Mouse (Mus musculus): Measurements from ENCODE around the gene Mef2c. TPM values are rescaled to one million over a fixed set of nuclear protein-coding genes. Genes with fewer than 3 reads are reported as not detected.

Gene Mef2c
- polyA plus RNA-seq, 1 experiment from 2014 or later: 29.8 TPM

DNA sequence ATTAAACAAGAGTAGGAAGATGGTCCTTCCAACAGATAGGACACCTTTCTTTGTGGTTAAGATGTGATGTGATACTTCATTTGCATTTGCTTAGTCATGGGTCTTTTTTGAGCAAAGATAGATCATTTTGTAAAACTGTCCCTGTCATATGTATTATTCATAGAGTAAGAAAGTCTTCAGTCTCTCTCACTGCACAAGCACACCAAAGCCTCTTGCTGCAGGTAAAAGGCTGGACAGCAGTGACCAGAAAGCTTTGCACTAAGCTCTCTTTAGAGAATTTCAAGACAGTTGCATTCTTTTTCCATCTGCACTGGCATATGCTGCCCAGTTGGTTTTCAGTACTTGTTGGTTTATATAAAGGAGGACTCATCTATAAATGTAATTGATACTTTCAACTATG is 36.1 kb downstream of the Mef2c start:
- Histone ChIP-seq H3K4me3 (ENCODE audit: low read depth, low read length) (no peak overlapping the region), H3K4me2 (ENCODE audit: low read depth, low read length) (no peak overlapping the region), H3K36me3 (replicated peaks; ENCODE audit: control insufficient read depth, insufficient read depth, low read depth, low read length) (no peaks in the 10 kb centered on the region), H3K9me3 (replicated peaks; ENCODE audit: control insufficient read depth, low read length) (no peaks in the 10 kb centered on the region), H3K9ac (replicated peaks; ENCODE audit: low read length) (no peak overlapping the region), H3K27me3 (ENCODE audit: control insufficient read depth, insufficient read depth, low read length) (no peaks in the 10 kb centered on the region), H3K4me1 (ENCODE audit: control insufficient read depth, insufficient read depth, low read length) (no peaks in the 10 kb centered on the region), H3K27ac (replicated peaks; ENCODE audit: low read depth, low read length) (no peak overlapping the region)
- DNase-seq (ENCODE audit: low spot score): no peak
- ATAC-seq (replicated peaks; ENCODE audit: insufficient number of reproducible peaks, low FRiP score, low TSS enrichment, low read depth): no peak

GRCm38 (mm10) chr13:83542666-83543065 is 38.8 kb downstream of the Mef2c start:
- no peak overlapping the region for H3K4me3 ChIP-seq (ENCODE audit: low read depth, low read length)
- ATAC-seq (replicated peaks; ENCODE audit: insufficient number of reproducible peaks, low FRiP score, low TSS enrichment, low read depth) (no peak), DNase-seq (ENCODE audit: low spot score) (no peak)
- H3K36me3 ChIP-seq (replicated peaks; ENCODE audit: control insufficient read depth, insufficient read depth, low read depth, low read length): no peaks in the 10 kb centered on the region
- H3K27ac ChIP-seq (replicated peaks; ENCODE audit: low read depth, low read length): no peak overlapping the region
- H3K4me1 ChIP-seq (ENCODE audit: control insufficient read depth, insufficient read depth, low read length): no peaks in the 10 kb centered on the region
- H3K27me3 ChIP-seq (ENCODE audit: control insufficient read depth, insufficient read depth, low read length): no peaks in the 10 kb centered on the region
- no peak overlapping the region for H3K4me2 ChIP-seq (ENCODE audit: low read depth, low read length)
- no peak overlapping the region for H3K9ac ChIP-seq (replicated peaks; ENCODE audit: low read length)
- WGBS: 52% methylated on average over 5 of the region's 5 CpGs
- no peaks in the 10 kb centered on the region for H3K9me3 ChIP-seq (replicated peaks; ENCODE audit: control insufficient read depth, low read length)

GRCm38 (mm10) chr13:83544707-83545106 is 40.9 kb downstream of the Mef2c start:
- no peaks in the 10 kb centered on the region for H3K27me3 ChIP-seq (ENCODE audit: control insufficient read depth, insufficient read depth, low read length)
- no peak overlapping the region for H3K4me3 ChIP-seq (ENCODE audit: low read depth, low read length)
- ATAC-seq (replicated peaks; ENCODE audit: insufficient number of reproducible peaks, low FRiP score, low TSS enrichment, low read depth): no peak
- no peaks in the 10 kb centered on the region for H3K9me3 ChIP-seq (replicated peaks; ENCODE audit: control insufficient read depth, low read length)
- H3K4me2 ChIP-seq (ENCODE audit: low read depth, low read length): no peak overlapping the region
- H3K27ac ChIP-seq (replicated peaks; ENCODE audit: low read depth, low read length): no peak overlapping the region
- no peaks in the 10 kb centered on the region for H3K36me3 ChIP-seq (replicated peaks; ENCODE audit: control insufficient read depth, insufficient read depth, low read depth, low read length)
- H3K9ac ChIP-seq (replicated peaks; ENCODE audit: low read length): no peak overlapping the region
- no peaks in the 10 kb centered on the region for H3K4me1 ChIP-seq (ENCODE audit: control insufficient read depth, insufficient read depth, low read length)
- WGBS: 49% methylated on average over 4 of the region's 4 CpGs
- DNase-seq (ENCODE audit: low spot score): no peak

GRCm38 (mm10) chr13:83546876-83547275 is 43.0 kb downstream of the Mef2c start:
- no peak overlapping the region for H3K27ac ChIP-seq (replicated peaks; ENCODE audit: low read depth, low read length)
- no peak overlapping the region for H3K4me3 ChIP-seq (ENCODE audit: low read depth, low read length)
- H3K27me3 ChIP-seq (ENCODE audit: control insufficient read depth, insufficient read depth, low read length): no peaks in the 10 kb centered on the region
- H3K4me2 ChIP-seq (ENCODE audit: low read depth, low read length): no peak overlapping the region
- H3K36me3 ChIP-seq (replicated peaks; ENCODE audit: control insufficient read depth, insufficient read depth, low read depth, low read length): no peaks in the 10 kb centered on the region
- WGBS: 94% methylated on average over 5 of the region's 5 CpGs
- no peak overlapping the region for H3K9ac ChIP-seq (replicated peaks; ENCODE audit: low read length)
- H3K9me3 ChIP-seq (replicated peaks; ENCODE audit: control insufficient read depth, low read length): no peaks in the 10 kb centered on the region
- no peaks in the 10 kb centered on the region for H3K4me1 ChIP-seq (ENCODE audit: control insufficient read depth, insufficient read depth, low read length)
- no peak for DNase-seq (ENCODE audit: low spot score)
- no peak for ATAC-seq (replicated peaks; ENCODE audit: insufficient number of reproducible peaks, low FRiP score, low TSS enrichment, low read depth)

- H3K9ac ChIP-seq (replicated peaks; ENCODE audit: low read length): no peak overlapping the region
- DNase-seq (ENCODE audit: low spot score): no peak
- H3K27ac ChIP-seq (replicated peaks; ENCODE audit: low read depth, low read length): no peak overlapping the region
- H3K36me3 ChIP-seq (replicated peaks; ENCODE audit: control insufficient read depth, insufficient read depth, low read depth, low read length): no peaks in the 10 kb centered on the region
- no peak overlapping the region for H3K4me3 ChIP-seq (ENCODE audit: low read depth, low read length)
- no peak for ATAC-seq (replicated peaks; ENCODE audit: insufficient number of reproducible peaks, low FRiP score, low TSS enrichment, low read depth)
- no peak overlapping the region for H3K4me2 ChIP-seq (ENCODE audit: low read depth, low read length)
- H3K27me3 ChIP-seq (ENCODE audit: control insufficient read depth, insufficient read depth, low read length): no peaks in the 10 kb centered on the region
- no peaks in the 10 kb centered on the region for H3K4me1 ChIP-seq (ENCODE audit: control insufficient read depth, insufficient read depth, low read length)
- H3K9me3 ChIP-seq (replicated peaks; ENCODE audit: control insufficient read depth, low read length): no peaks in the 10 kb centered on the region
These were observed 47.4 kb downstream of the Mef2c start for GRCm38 (mm10) chr13:83551259-83551658.

GRCm38 (mm10) chr13:83552051-83552450 is 48.2 kb downstream of the Mef2c start:
- no peaks in the 10 kb centered on the region for H3K36me3 ChIP-seq (replicated peaks; ENCODE audit: control insufficient read depth, insufficient read depth, low read depth, low read length)
- H3K9ac ChIP-seq (replicated peaks; ENCODE audit: low read length): no peak overlapping the region
- no peak overlapping the region for H3K4me3 ChIP-seq (ENCODE audit: low read depth, low read length)
- 68% methylated on average over 1 of the region's 1 CpGs for WGBS
- H3K4me1 ChIP-seq (ENCODE audit: control insufficient read depth, insufficient read depth, low read length): no peaks in the 10 kb centered on the region
- H3K9me3 ChIP-seq (replicated peaks; ENCODE audit: control insufficient read depth, low read length): no peaks in the 10 kb centered on the region
- ATAC-seq (replicated peaks; ENCODE audit: insufficient number of reproducible peaks, low FRiP score, low TSS enrichment, low read depth): no peak
- H3K27me3 ChIP-seq (ENCODE audit: control insufficient read depth, insufficient read depth, low read length): no peaks in the 10 kb centered on the region
- no peak for DNase-seq (ENCODE audit: low spot score)
- H3K27ac ChIP-seq (replicated peaks; ENCODE audit: low read depth, low read length): no peak overlapping the region
- no peak overlapping the region for H3K4me2 ChIP-seq (ENCODE audit: low read depth, low read length)

GRCm38 (mm10) chr13:83563261-83563660 is 59.4 kb downstream of the Mef2c start:
- H3K27ac ChIP-seq (replicated peaks; ENCODE audit: low read depth, low read length): no peak overlapping the region
- no peaks in the 10 kb centered on the region for H3K27me3 ChIP-seq (ENCODE audit: control insufficient read depth, insufficient read depth, low read length)
- no peaks in the 10 kb centered on the region for H3K9me3 ChIP-seq (replicated peaks; ENCODE audit: control insufficient read depth, low read length)
- ATAC-seq (replicated peaks; ENCODE audit: insufficient number of reproducible peaks, low FRiP score, low TSS enrichment, low read depth) (no peak), DNase-seq (ENCODE audit: low spot score) (no peak)
- 74% methylated on average over 2 of the region's 2 CpGs for WGBS
- no peak overlapping the region for H3K4me3 ChIP-seq (ENCODE audit: low read depth, low read length)
- H3K9ac ChIP-seq (replicated peaks; ENCODE audit: low read length): no peak overlapping the region
- H3K4me1 ChIP-seq (ENCODE audit: control insufficient read depth, insufficient read depth, low read length): no peaks in the 10 kb centered on the region
- H3K4me2 ChIP-seq (ENCODE audit: low read depth, low read length): no peak overlapping the region
- H3K36me3 ChIP-seq (replicated peaks; ENCODE audit: control insufficient read depth, insufficient read depth, low read depth, low read length): no peaks in the 10 kb centered on the region

DNA sequence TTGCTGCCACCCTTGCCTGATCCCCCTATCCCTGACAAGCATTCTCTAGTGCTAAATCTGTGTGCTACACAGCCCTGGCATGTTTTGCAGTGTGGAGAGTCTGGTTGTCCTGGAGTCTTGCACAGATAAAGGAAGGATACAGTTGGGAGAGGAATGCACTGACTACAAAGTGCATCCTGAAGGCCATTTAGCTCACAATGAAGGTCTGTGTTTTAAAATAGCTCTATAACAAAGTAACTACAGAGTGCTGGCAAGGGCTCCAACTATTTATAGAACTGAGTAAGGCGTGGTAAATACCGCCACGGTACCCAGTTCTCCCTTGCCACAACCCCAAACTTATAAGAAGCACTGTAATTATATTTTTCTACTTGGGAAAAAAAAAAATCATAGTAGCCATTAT is 61.9 kb downstream of the Mef2c start:
- no peak for ATAC-seq (replicated peaks; ENCODE audit: insufficient number of reproducible peaks, low FRiP score, low TSS enrichment, low read depth)
- Histone ChIP-seq H3K4me3 (ENCODE audit: low read depth, low read length) (no peak overlapping the region), H3K4me1 (ENCODE audit: control insufficient read depth, insufficient read depth, low read length) (no peaks in the 10 kb centered on the region), H3K27ac (replicated peaks; ENCODE audit: low read depth, low read length) (no peak overlapping the region), H3K4me2 (ENCODE audit: low read depth, low read length) (no peak overlapping the region), H3K9ac (replicated peaks; ENCODE audit: low read length) (no peak overlapping the region), H3K27me3 (ENCODE audit: control insufficient read depth, insufficient read depth, low read length) (no peaks in the 10 kb centered on the region), H3K36me3 (replicated peaks; ENCODE audit: control insufficient read depth, insufficient read depth, low read depth, low read length) (no peaks in the 10 kb centered on the region), H3K9me3 (replicated peaks; ENCODE audit: control insufficient read depth, low read length) (no peaks in the 10 kb centered on the region)
- no peak for DNase-seq (ENCODE audit: low spot score)
- 47% methylated on average over 3 of the region's 3 CpGs for WGBS

GRCm38 (mm10) chr13:83566180-83566579 is 62.3 kb downstream of the Mef2c start:
- H3K4me2 ChIP-seq (ENCODE audit: low read depth, low read length): no peak overlapping the region
- no peak overlapping the region for H3K4me3 ChIP-seq (ENCODE audit: low read depth, low read length)
- no peaks in the 10 kb centered on the region for H3K9me3 ChIP-seq (replicated peaks; ENCODE audit: control insufficient read depth, low read length)
- no peak overlapping the region for H3K9ac ChIP-seq (replicated peaks; ENCODE audit: low read length)
- H3K4me1 ChIP-seq (ENCODE audit: control insufficient read depth, insufficient read depth, low read length): no peaks in the 10 kb centered on the region
- ATAC-seq (replicated peaks; ENCODE audit: insufficient number of reproducible peaks, low FRiP score, low TSS enrichment, low read depth): no peak
- WGBS: 42% methylated on average over 4 of the region's 4 CpGs
- H3K27me3 ChIP-seq (ENCODE audit: control insufficient read depth, insufficient read depth, low read length): no peaks in the 10 kb centered on the region
- H3K36me3 ChIP-seq (replicated peaks; ENCODE audit: control insufficient read depth, insufficient read depth, low read depth, low read length): no peaks in the 10 kb centered on the region
- DNase-seq (ENCODE audit: low spot score): no peak
- no peak overlapping the region for H3K27ac ChIP-seq (replicated peaks; ENCODE audit: low read depth, low read length)

Measured in embryonic facial prominence, embryonic 11.5 days (tissue).